8 mouse cellular contexts compared by ENCODE assay signal in the genomic region with DNA sequence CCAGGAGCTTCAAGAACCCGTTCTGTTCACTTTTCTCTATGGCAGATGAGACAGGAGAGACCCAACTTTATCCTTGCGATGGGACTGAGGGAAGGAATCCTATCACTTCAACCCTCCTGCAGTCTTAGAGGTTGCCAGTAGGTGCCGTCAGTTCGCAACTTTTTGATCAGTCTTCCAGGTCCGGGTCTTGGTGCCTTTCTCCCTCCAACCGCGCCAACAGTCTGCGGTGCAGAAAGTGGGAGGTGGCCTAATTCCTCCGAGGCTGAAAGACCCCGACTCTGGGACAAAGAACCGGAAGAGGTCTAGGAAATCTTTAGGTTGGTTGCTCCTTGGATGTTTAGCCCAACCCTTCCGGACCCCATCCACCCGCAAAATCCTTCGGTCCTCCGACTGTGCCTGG. TPM values are rescaled to one million over a fixed set of nuclear protein-coding genes. Genes with fewer than 3 reads are reported as not detected.
A peak's percentile ranks its signal among the peaks of the same experiment; 100 is the strongest.
DNase-seq lines count a peak whose midpoint lies in the region; ATAC-seq and TF ChIP-seq lines count a peak whose summit lies in the region.

No protein-coding gene starts in this region.

- DNase-seq in MEL (ENCODE audit: low read depth, low spot score), result peak; percentile 97
- DNase-seq in cerebellum, adult 11-12 months, result peak; percentile 21
- DNase-seq in forelimb bud, embryonic 11.5 days (ENCODE audit: low read depth, low spot score), result peak; percentile 96
- peak; percentile 65 to 76 for DNase-seq in layer of hippocampus, adult 8-10 months (ENCODE audit: low spot score in 2 of 2)
- DNase-seq in ovary, adult 18-20 months (ENCODE audit: low spot score), result peak; percentile 69
- peak; percentile 79 for DNase-seq in thymus, adult 2 months

- TF ChIP-seq CTCF in MEL (IDR thresholded peaks at IDR 0.05 in 2 of 3, conservative IDR thresholded peaks at IDR 0.05 in 1 of 3; ENCODE audit: control insufficient read depth in 1 of 3, insufficient read depth in 1 of 3, low read depth in 2 of 3, low read length in 3 of 3, poor library complexity in 1 of 3, severe bottlenecking in 1 of 3), result peak; percentile 79 to 97 (median 84)
- TF ChIP-seq CTCF in thymus, adult 2 months (IDR thresholded peaks at IDR 0.05; ENCODE audit: borderline replicate concordance, control insufficient read depth, extremely low read depth, insufficient read depth, low read length, poor library complexity), result no peak; the same call in 1 of the 2 replicates

- peak overlapping the region; percentile 76 for H3K9ac ChIP-seq in MEL (ENCODE audit: control insufficient read depth, low read depth, low read length, poor library complexity, severe bottlenecking)
- peak overlapping the region; percentile 88 for H3K9ac ChIP-seq in lung, embryonic 16.5 days (ENCODE audit: low read length)

- TF ChIP-seq EP300 in MEL (IDR thresholded peaks at IDR 0.05; ENCODE audit: low read depth in 1 of 2, low read length in 2 of 2), result 0 out of 4 replicates have a peak, but pooled peaks of 1 of the 2 experiments have one; percentile 1

- peak; percentile 60 to 72; a peak in 3 of 4 replicates for ATAC-seq in hematopoietic stem cell, adult 5-6 weeks (replicated peaks in 1 of 2; ENCODE audit: insufficient read depth in 1 of 2, low FRiP score in 2 of 2, low TSS enrichment in 1 of 2, low read depth in 1 of 2, poor library complexity in 2 of 2, severe bottlenecking in 2 of 2)
- ATAC-seq in lung, embryonic 16.5 days (ENCODE audit: low read depth), result peak; percentile 75

- H3K79me2 ChIP-seq in MEL (ENCODE audit: control insufficient read depth, insufficient read depth, low read length, poor library complexity), result peaks cover 9% of the 10 kb centered on the region

- peak in 1 of 2 experiments; percentile 47; a peak in 1 of 4 replicates for TF ChIP-seq POLR2A in MEL (IDR thresholded peaks at IDR 0.05; ENCODE audit: control insufficient read depth in 1 of 2, insufficient read depth in 1 of 2, low read depth in 1 of 2, low read length in 2 of 2, poor library complexity in 1 of 2)
- TF ChIP-seq POLR2A in thymus, adult 2 months (IDR thresholded peaks at IDR 0.05; ENCODE audit: control insufficient read depth, extremely low read depth, insufficient read depth, low read length, poor library complexity), result no peak

- H3K27ac ChIP-seq in MEL (ENCODE audit: control insufficient read depth, low read depth, low read length), result peak overlapping the region; percentile 17
- H3K27ac ChIP-seq in lung, embryonic 16.5 days (ENCODE audit: low read length), result peak overlapping the region; percentile 94
- no peak overlapping the region for H3K27ac ChIP-seq in thymus, adult 2 months (ENCODE audit: control insufficient read depth, insufficient read depth, low read length)

- H3K36me3 ChIP-seq in MEL (ENCODE audit: control insufficient read depth in 1 of 2, insufficient read depth in 2 of 2, low read length in 2 of 2), result peaks cover 0 to 6% of the 10 kb centered on the region in 2 experiments; a peak in 2 of 4 replicates
- no peaks in the 10 kb centered on the region for H3K36me3 ChIP-seq in lung, embryonic 16.5 days (ENCODE audit: control insufficient read depth, insufficient read depth, low read length)
- H3K36me3 ChIP-seq in thymus, adult 2 months (ENCODE audit: control insufficient read depth, insufficient read depth, low read length), result no peaks in the 10 kb centered on the region

- no peaks in the 10 kb centered on the region for H3K9me3 ChIP-seq in MEL (replicated peaks; ENCODE audit: insufficient read depth, low read length)
- no peaks in the 10 kb centered on the region for H3K9me3 ChIP-seq in lung, embryonic 16.5 days (ENCODE audit: control insufficient read depth, low read length)

- H3K4me2 ChIP-seq in lung, embryonic 16.5 days (ENCODE audit: low read depth, low read length), result peak overlapping the region; percentile 89

- under 1% methylated on average over 15 of the region's 15 CpGs for WGBS in lung, embryonic 16.5 days
- WGBS in thymus, adult 2 months, result under 1% methylated on average over 15 of the region's 15 CpGs

- peak overlapping the region; percentile 63 to 65 for H3K4me3 ChIP-seq in MEL (ENCODE audit: control insufficient read depth in 1 of 2, insufficient read depth in 1 of 2, low read depth in 2 of 2, low read length in 2 of 2)
- peak overlapping the region; percentile 72 for H3K4me3 ChIP-seq in lung, embryonic 16.5 days (ENCODE audit: low read length)
- 0 out of 2 replicates have a peak overlapping the region, but pooled peaks have one; percentile 18 for H3K4me3 ChIP-seq in thymus, adult 2 months (ENCODE audit: control insufficient read depth, insufficient read depth, low read length)

- no peaks in the 10 kb centered on the region for H3K27me3 ChIP-seq in MEL (ENCODE audit: control insufficient read depth in 1 of 2, insufficient read depth in 2 of 2, low read length in 2 of 2)
- H3K27me3 ChIP-seq in lung, embryonic 16.5 days (ENCODE audit: control insufficient read depth, insufficient read depth, low read depth, low read length), result no peaks in the 10 kb centered on the region
- peaks cover 18% of the 10 kb centered on the region; the same call in 1 of the 2 replicates for H3K27me3 ChIP-seq in thymus, adult 2 months (ENCODE audit: control insufficient read depth, insufficient read depth, low read length)

- H3K4me1 ChIP-seq in MEL (ENCODE audit: control insufficient read depth in 1 of 2, insufficient read depth in 2 of 2, low read length in 2 of 2), result peaks cover 4 to 16% of the 10 kb centered on the region in 2 experiments; a peak in 3 of 4 replicates
- H3K4me1 ChIP-seq in lung, embryonic 16.5 days (replicated peaks; ENCODE audit: control insufficient read depth, insufficient read depth, low read length), result peaks cover 17% of the 10 kb centered on the region
- H3K4me1 ChIP-seq in thymus, adult 2 months (replicated peaks; ENCODE audit: control insufficient read depth, insufficient read depth, low read length), result peaks cover 31% of the 10 kb centered on the region

- peak; percentile 92 for TF ChIP-seq RAD21 in MEL (IDR thresholded peaks at IDR 0.05; ENCODE audit: low read depth, low read length)

TF ChIP-seq in MEL, 35 proteins besides CTCF, POLR2A, EP300 and RAD21 (continues in another document):
- no peak for TF ChIP-seq TAL1 (IDR thresholded peaks at IDR 0.05; ENCODE audit: low read length)
- TF ChIP-seq ETS1 (IDR thresholded peaks at IDR 0.05; ENCODE audit: low read depth, low read length), result no peak
- no peak for TF ChIP-seq E2F4 (IDR thresholded peaks at IDR 0.05; ENCODE audit: borderline replicate concordance, low read depth, low read length)
- peak; percentile 19; the same call in 1 of the 2 replicates for TF ChIP-seq MXI1 (IDR thresholded peaks at IDR 0.05; ENCODE audit: low read depth, low read length)
- TF ChIP-seq JUND (IDR thresholded peaks at IDR 0.05; ENCODE audit: low read depth, low read length), result no peak
- no peak for TF ChIP-seq UBTF (IDR thresholded peaks at IDR 0.05; ENCODE audit: borderline replicate concordance, insufficient read depth, low read depth, low read length)
- no peak for TF ChIP-seq USF2 (IDR thresholded peaks at IDR 0.05; ENCODE audit: borderline replicate concordance in 1 of 2, insufficient read depth in 1 of 2, low read depth in 1 of 2, low read length in 2 of 2)
- no peak for TF ChIP-seq MAX (IDR thresholded peaks at IDR 0.05; ENCODE audit: low read length)
- no peak for TF ChIP-seq KAT2A (conservative IDR thresholded peaks at IDR 0.05; ENCODE audit: low read depth, low read length)
- TF ChIP-seq BHLHE40 (IDR thresholded peaks at IDR 0.05; ENCODE audit: borderline replicate concordance, low read depth, low read length), result no peak
- no peak for TF ChIP-seq MYC (IDR thresholded peaks at IDR 0.05; ENCODE audit: low read depth, low read length)
- 0 out of 2 replicates have a peak, but pooled peaks have one; percentile 37 for TF ChIP-seq HCFC1 (IDR thresholded peaks at IDR 0.05; ENCODE audit: low read depth, low read length)
- TF ChIP-seq GATA1 (IDR thresholded peaks at IDR 0.05; ENCODE audit: low read depth, low read length), result no peak
- TF ChIP-seq TCF12 (IDR thresholded peaks at IDR 0.05; ENCODE audit: low read depth, low read length), result no peak
- no peak for TF ChIP-seq SIN3A (IDR thresholded peaks at IDR 0.05; ENCODE audit: low read length)

RNA-seq across cellular contexts. Expression of gene Igfbp4, which starts 1.3 kb away (rescaled TPM):
- total RNA-seq in MEL (2012; rRNA removed), result 89.8 and 94.4 TPM in 2 replicates
- 100 to 1,000 TPM in 1 of 2 experiments, not detected in 1; 221 TPM for polyA plus RNA-seq in MEL (2012; ENCODE audit: insufficient read depth in 1 of 2, insufficient read length in 2 of 2, low read depth in 1 of 2, low replicate concordance in 2 of 2, missing spikeins in 1 of 2)
- total RNA-seq in hematopoietic stem cell, adult 5-6 weeks (2017), result 149 and 168 TPM in 2 replicates
- total RNA-seq in layer of hippocampus, adult 8-10 months (2022), result 10 to 100 TPM; 69.7 to 86.8 (median 75.2) TPM
- 498 TPM in 2 replicates for polyA plus RNA-seq in lung, embryonic 16.5 days (2015; fragmentation: Nextera tagmentation; extraction: Ambion mirVana)
- polyA plus RNA-seq in thymus, adult 2 months (2012; rRNA removed), result 176 and 220 TPM in 2 replicates

RNA-seq across cellular contexts. Expression of gene Top2a, which starts 15.8 kb away (rescaled TPM):
- 443 and 477 TPM in 2 replicates for total RNA-seq in MEL (2012; rRNA removed)
- 100 to 1,000 TPM; 395 to 643 TPM for polyA plus RNA-seq in MEL (2012; ENCODE audit: insufficient read depth in 1 of 2, insufficient read length in 2 of 2, low read depth in 1 of 2, low replicate concordance in 2 of 2, missing spikeins in 1 of 2)
- 503 and 531 TPM in 2 replicates for total RNA-seq in hematopoietic stem cell, adult 5-6 weeks (2017)
- total RNA-seq in layer of hippocampus, adult 8-10 months (2022), result 1 to 10 TPM in 2 of 4 experiments, under 1 TPM in 2; 0.62 to 2.4 (median 1.2) TPM
- 257 and 270 TPM in 2 replicates for polyA plus RNA-seq in lung, embryonic 16.5 days (2015; fragmentation: Nextera tagmentation; extraction: Ambion mirVana)
- polyA plus RNA-seq in thymus, adult 2 months (2012; rRNA removed), result 59.2 and 85.6 TPM in 2 replicates

RNA-seq across cellular contexts. Expression of gene Tns4, which starts 49.3 kb away (rescaled TPM):
- total RNA-seq in MEL (2012; rRNA removed), result not detected in 2 replicates
- polyA plus RNA-seq in MEL (2012; ENCODE audit: insufficient read depth in 1 of 2, insufficient read length in 2 of 2, low read depth in 1 of 2, low replicate concordance in 2 of 2, missing spikeins in 1 of 2), result under 1 TPM in 1 of 2 experiments, not detected in 1; 0.03 TPM
- 0.13 TPM in 1 of 2 replicates, not detected in the other for total RNA-seq in hematopoietic stem cell, adult 5-6 weeks (2017)
- total RNA-seq in layer of hippocampus, adult 8-10 months (2022), result under 1 TPM in 2 of 4 experiments, not detected in 2; 0.27 TPM
- 0.19 and 0.39 TPM in 2 replicates for polyA plus RNA-seq in lung, embryonic 16.5 days (2015; fragmentation: Nextera tagmentation; extraction: Ambion mirVana)
- 5.2 and 7.5 TPM in 2 replicates for polyA plus RNA-seq in thymus, adult 2 months (2012; rRNA removed)

RNA-seq across cellular contexts. Expression of gene Gjd3, which starts 57.0 kb away (rescaled TPM):
- total RNA-seq in MEL (2012; rRNA removed), result not detected in 2 replicates
- polyA plus RNA-seq in MEL (2012; ENCODE audit: insufficient read depth in 1 of 2, insufficient read length in 2 of 2, low read depth in 1 of 2, low replicate concordance in 2 of 2, missing spikeins in 1 of 2), result not detected
- total RNA-seq in hematopoietic stem cell, adult 5-6 weeks (2017), result not detected in 2 replicates
- total RNA-seq in layer of hippocampus, adult 8-10 months (2022), result 1 to 10 TPM in 2 of 4 experiments, not detected in 2; 1.4 to 1.6 TPM
- polyA plus RNA-seq in lung, embryonic 16.5 days (2015; fragmentation: Nextera tagmentation; extraction: Ambion mirVana), result 0.31 TPM in 1 of 2 replicates, not detected in the other
- 1.3 and 1.9 TPM in 2 replicates for polyA plus RNA-seq in thymus, adult 2 months (2012; rRNA removed)

Comparison
In these comparisons a context has a peak if more than half of its experiments do, and no peak if none do; other contexts are left out.
1. DNase-seq: peak in every context shown above with its lines; median percentile 97 in MEL; 96 in forelimb bud, embryonic 11.5 days; 79 in thymus, adult 2 months; 70 in layer of hippocampus, adult 8-10 months; 69 in ovary, adult 18-20 months; 21 in cerebellum, adult 11-12 months.
2. H3K4me3 ChIP-seq: peak in every context shown above with its lines; median percentile 72 in lung, embryonic 16.5 days; 64 in MEL; 18 in thymus, adult 2 months.
3. RNA of gene Top2a, which starts 15.8 kb away (total RNA-seq): 503 to 531 TPM in hematopoietic stem cell, adult 5-6 weeks and 443 to 477 TPM in MEL; 0.62 to 2.4 TPM in layer of hippocampus, adult 8-10 months; every median in the first group is over 100 times any median in the second.